Mouse (Mus musculus) ES-Bruce4 (cell line): ENCODE data around the gene Mad1l1. TPM values are rescaled to one million over a fixed set of nuclear protein-coding genes. Genes with fewer than 3 reads are reported as not detected.

Source experiments
- H3K27ac ChIP-seq: 2 replicates; pipeline ENCODE4 v1.5.1; 2012; ENCODE audit warnings: low read length, inconsistent platforms; ENCODE audit not compliant: insufficient read depth
- H3K27me3 ChIP-seq: 2 replicates; pipeline ENCODE4 v1.6.1; 2012; ENCODE audit warnings: mild to moderate bottlenecking, low read length, inconsistent platforms; ENCODE audit not compliant: control insufficient read depth, poor library complexity, insufficient read depth, severe bottlenecking
- H3K36me3 ChIP-seq: 2 replicates; pipeline ENCODE4 v1.6.1; 2012; ENCODE audit warnings: inconsistent platforms, mild to moderate bottlenecking, low read length, moderate library complexity; ENCODE audit not compliant: control insufficient read depth, poor library complexity, insufficient read depth, severe bottlenecking
- H3K4me1 ChIP-seq: one replicate; pipeline ENCODE4 v1.8.1; 2011; ENCODE audit warnings: low read length; ENCODE audit not compliant: control insufficient read depth, insufficient read depth
- H3K4me3 ChIP-seq: 2 replicates; pipeline ENCODE4 v1.5.1; 2011; ENCODE audit warnings: low read depth, mild to moderate bottlenecking, low read length
- H3K9ac ChIP-seq: 2 replicates; pipeline ENCODE4 v1.6.1; 2012; ENCODE audit warnings: low read depth, mild to moderate bottlenecking, inconsistent platforms; ENCODE audit not compliant: poor library complexity, severe bottlenecking
- H3K9me3 ChIP-seq: replicated peaks from 2 replicates; pipeline ENCODE4 v1.6.1; 2012; ENCODE audit warnings: mild to moderate bottlenecking, low read length, inconsistent platforms; ENCODE audit not compliant: control insufficient read depth, poor library complexity, insufficient read depth, severe bottlenecking
- CTCF ChIP-seq: IDR thresholded peaks from one replicate; pipeline ENCODE4 v1.8.1; 2011; ENCODE audit warnings: low read depth, low read length
- EP300 ChIP-seq: IDR thresholded peaks from 2 replicates; pipeline ENCODE4 v1.6.1; 2011; ENCODE audit warnings: low read depth, low read length; ENCODE audit not compliant: insufficient read depth
- POLR2A ChIP-seq: IDR thresholded peaks from one replicate; pipeline ENCODE4 v1.8.1; 2011; ENCODE audit warnings: low read length; ENCODE audit not compliant: insufficient read depth
- polyA plus RNA-seq: library from polyadenylated mRNA; stranded (reverse); fragments of >200 nt; gene quantifications from 2 replicates; pipeline ENCODE4 v1.2.4, GENCODE M21; 2011; ENCODE audit warnings: low read depth; ENCODE audit not compliant: missing spikeins, insufficient read depth, insufficient read length

The Mad1l1 gene
- polyA plus RNA-seq, 1 experiment = 25.4 TPM

GRCm38 (mm10) chr5:140068051-140068450 is 253.3 kb downstream of the Mad1l1 start:
- no peaks in the 10 kb centered on the region for H3K9me3 ChIP-seq
- TF ChIP-seq CTCF (no peak), POLR2A (no peak), EP300 (no peak)
- no peaks in the 10 kb centered on the region for H3K36me3 ChIP-seq
- no peak overlapping the region for H3K4me3 ChIP-seq
- peaks cover 7% of the 10 kb centered on the region for H3K4me1 ChIP-seq
- no peaks in the 10 kb centered on the region for H3K27me3 ChIP-seq
- no peak overlapping the region for H3K9ac ChIP-seq
- H3K27ac ChIP-seq = no peak overlapping the region

GRCm38 (mm10) chr5:140066769-140067168 is 254.6 kb downstream of the Mad1l1 start:
- no peaks in the 10 kb centered on the region for H3K27me3 ChIP-seq
- H3K4me1 ChIP-seq = peaks cover 7% of the 10 kb centered on the region
- TF ChIP-seq EP300 (no peak), CTCF (no peak), POLR2A (no peak)
- no peak overlapping the region for H3K4me3 ChIP-seq
- H3K36me3 ChIP-seq = no peaks in the 10 kb centered on the region
- no peak overlapping the region for H3K27ac ChIP-seq
- H3K9ac ChIP-seq = no peak overlapping the region
- H3K9me3 ChIP-seq = no peaks in the 10 kb centered on the region

GRCm38 (mm10) chr5:140066281-140066680 is 255.1 kb downstream of the Mad1l1 start:
- no peaks in the 10 kb centered on the region for H3K27me3 ChIP-seq
- H3K4me3 ChIP-seq = no peak overlapping the region
- no peak overlapping the region for H3K27ac ChIP-seq
- H3K36me3 ChIP-seq = no peaks in the 10 kb centered on the region
- TF ChIP-seq CTCF = no peak
- TF ChIP-seq EP300 = no peak
- no peak overlapping the region for H3K9ac ChIP-seq
- peaks cover 7% of the 10 kb centered on the region for H3K4me1 ChIP-seq
- H3K9me3 ChIP-seq = no peaks in the 10 kb centered on the region

- Histone ChIP-seq H3K36me3 (no peaks in the 10 kb centered on the region), H3K9ac (no peak overlapping the region), H3K4me3 (no peak overlapping the region), H3K9me3 (no peaks in the 10 kb centered on the region), H3K27me3 (no peaks in the 10 kb centered on the region), H3K4me1 (peaks cover 7% of the 10 kb centered on the region), H3K27ac (no peak overlapping the region)
- TF ChIP-seq EP300 (no peak), CTCF (no peak), POLR2A (no peak)
These were observed 255.9 kb downstream of the Mad1l1 start for GRCm38 (mm10) chr5:140065281-140065945.

GRCm38 (mm10) chr5:140064521-140064920 is 256.8 kb downstream of the Mad1l1 start:
- Histone ChIP-seq H3K4me1 (peaks cover 7% of the 10 kb centered on the region), H3K9ac (no peak overlapping the region), H3K4me3 (no peak overlapping the region), H3K27me3 (no peaks in the 10 kb centered on the region), H3K36me3 (no peaks in the 10 kb centered on the region), H3K9me3 (no peaks in the 10 kb centered on the region), H3K27ac (no peak overlapping the region)
- TF ChIP-seq POLR2A (no peak), EP300 (no peak), CTCF (no peak)

- no peaks in the 10 kb centered on the region for H3K9me3 ChIP-seq
- TF ChIP-seq EP300 = no peak
- no peak for TF ChIP-seq POLR2A
- TF ChIP-seq CTCF = no peak
- H3K4me1 ChIP-seq = peaks cover 3% of the 10 kb centered on the region
- H3K9ac ChIP-seq = no peak overlapping the region
- H3K27me3 ChIP-seq = no peaks in the 10 kb centered on the region
- H3K27ac ChIP-seq = no peak overlapping the region
- no peaks in the 10 kb centered on the region for H3K36me3 ChIP-seq
- no peak overlapping the region for H3K4me3 ChIP-seq
These were observed 258.5 kb downstream of the Mad1l1 start for GRCm38 (mm10) chr5:140062828-140063227.
